Mouse (Mus musculus): ENCODE results near the gene Ccl19.
"Not testable (repeated sequence)": the region's sequence is repeated elsewhere in the genome, so short reads cannot be mapped to it uniquely, and the experiment has no call there.

The Ccl19 gene

GRCm38 (mm10) chr4:42756477-42756876 lies at the start of gene Ccl19:
Gene Ccl19 (minus strand): TSS chr4:42756577.
- not testable (repeated sequence) for DNase-seq (ENCODE audit: low read depth in 1 of 2, low spot score in 2 of 2)

- not testable (repeated sequence) for DNase-seq (ENCODE audit: low read depth in 1 of 2, low spot score in 2 of 2)
Measured at GRCm38 (mm10) chr4:42773893-42774292, 17.5 kb upstream of the Ccl19 start, which contains the start of gene Ccl21a. Gene Ccl21a (minus strand): TSS chr4:42773993.

- DNase-seq (ENCODE audit: low read depth in 1 of 2, low spot score in 2 of 2), result not testable (repeated sequence)
Measured at GRCm38 (mm10) chr4:42735245-42735644, 21.1 kb downstream of the Ccl19 start, which contains the start of gene 4930578G10Rik. Gene 4930578G10Rik (plus strand): TSS chr4:42735545.
